Mouse (Mus musculus) CD4-positive helper T cell, adult 2 months (primary cell): ENCODE measurements at regions not wholly inside any gene's neighbourhood (a gene's known extent, or its start where the extent isn't known, plus 50 kb on each side); places are given as distances from the start of the nearest gene placed in this dataset.

Source experiments
- DNase-seq: peaks from one replicate; pipeline ENCODE4 v3.0.0-alpha.2; 2012; ENCODE audit warnings: low read depth, missing footprints, low spot score

DNA sequence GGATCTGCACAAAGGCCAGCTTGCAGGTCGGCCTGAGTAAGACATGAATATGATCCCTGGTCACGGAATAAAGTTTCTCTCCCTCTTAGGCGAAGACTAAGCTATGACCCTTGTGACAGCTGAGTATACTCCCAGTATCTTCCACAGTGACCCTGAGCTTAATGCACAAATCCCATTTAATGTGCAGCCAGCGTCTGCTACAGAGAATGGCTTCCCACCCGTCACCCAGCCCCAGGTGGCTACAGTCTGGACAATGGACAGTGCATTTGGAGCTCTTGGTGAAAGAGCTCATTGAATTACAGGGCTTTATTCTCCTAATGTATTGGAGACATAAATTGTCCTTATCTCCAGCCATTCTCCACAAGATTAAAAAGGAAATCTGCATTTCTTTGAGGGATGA, 454.3 kb upstream of the Fam19a5 start:
- no peak for DNase-seq

DNA sequence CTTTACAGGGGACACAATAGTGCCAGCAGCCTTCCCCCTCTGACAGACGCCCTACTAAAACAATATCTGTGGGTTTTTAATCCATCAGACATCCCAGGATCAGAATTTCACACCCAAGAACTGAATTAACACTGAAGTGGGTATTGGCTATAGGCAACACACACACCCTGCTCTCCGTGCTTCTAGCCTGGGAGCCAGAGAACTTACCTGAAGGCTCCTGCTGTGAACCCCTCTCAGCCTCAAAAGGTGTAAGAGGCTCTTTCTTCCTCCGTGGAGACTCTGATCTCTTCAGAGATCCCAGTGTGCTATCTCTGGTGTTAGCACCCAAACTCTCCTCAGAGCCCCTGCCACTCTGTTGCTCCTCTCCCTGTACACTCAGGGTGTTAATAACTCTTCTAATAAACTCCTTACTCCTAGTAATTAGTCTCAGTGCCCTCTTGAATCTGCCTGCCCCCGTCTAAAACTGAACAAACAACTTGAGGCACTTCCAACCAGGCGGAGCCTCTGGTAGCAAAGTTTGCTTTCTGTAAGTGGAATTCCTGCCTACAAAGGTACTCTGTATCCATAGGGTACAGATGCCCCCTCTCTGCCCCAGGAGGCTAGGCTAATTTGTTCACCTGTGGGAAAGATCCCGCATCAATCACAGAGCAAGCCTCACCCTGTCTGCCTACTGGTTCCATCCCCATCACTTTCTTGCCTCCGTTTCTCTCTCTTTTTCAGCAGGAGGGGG, 452.9 kb upstream of the Fam19a5 start:
- DNase-seq, result no peak

DNA sequence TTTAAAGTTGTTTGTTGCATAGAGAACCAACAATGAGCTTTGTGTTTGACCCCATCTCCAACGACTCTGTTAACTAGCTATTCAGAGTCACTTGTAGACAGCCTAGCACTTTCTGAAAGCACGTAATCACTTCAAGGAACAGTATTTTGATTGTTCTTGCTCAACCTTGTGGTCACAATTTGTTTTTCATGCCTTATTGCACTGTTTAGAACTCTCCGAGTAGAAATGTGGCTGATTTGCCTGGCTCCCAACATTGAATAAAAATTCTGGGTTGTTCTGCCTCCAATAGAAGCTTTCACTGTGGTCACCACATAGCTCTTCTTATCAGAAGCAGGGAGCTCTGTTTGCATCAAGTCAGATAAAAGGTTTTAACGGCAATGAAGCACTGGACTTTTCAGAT, 446.9 kb upstream of the Fam19a5 start:
- DNase-seq, result no peak

DNA sequence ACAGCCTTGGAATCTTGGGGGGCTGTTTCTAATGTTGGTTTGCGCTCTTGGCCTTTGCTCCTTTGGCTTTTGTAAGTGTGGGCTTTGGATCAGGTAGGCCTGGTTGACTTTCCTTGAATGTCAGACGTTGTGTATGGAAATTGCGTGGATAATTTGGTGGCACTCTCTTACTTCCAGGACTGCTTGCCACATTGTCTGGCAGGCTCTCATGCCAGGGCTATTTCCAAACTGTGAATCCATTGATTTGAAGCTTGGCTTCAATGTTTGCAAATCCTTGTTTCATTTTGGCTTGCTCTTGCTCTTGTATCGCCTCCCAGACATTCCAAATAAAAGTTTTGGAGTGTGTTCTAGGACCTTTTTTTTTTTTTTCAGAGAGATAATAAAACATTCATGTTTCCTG, 443.0 kb upstream of the Fam19a5 start:
- DNase-seq, result no peak

DNA sequence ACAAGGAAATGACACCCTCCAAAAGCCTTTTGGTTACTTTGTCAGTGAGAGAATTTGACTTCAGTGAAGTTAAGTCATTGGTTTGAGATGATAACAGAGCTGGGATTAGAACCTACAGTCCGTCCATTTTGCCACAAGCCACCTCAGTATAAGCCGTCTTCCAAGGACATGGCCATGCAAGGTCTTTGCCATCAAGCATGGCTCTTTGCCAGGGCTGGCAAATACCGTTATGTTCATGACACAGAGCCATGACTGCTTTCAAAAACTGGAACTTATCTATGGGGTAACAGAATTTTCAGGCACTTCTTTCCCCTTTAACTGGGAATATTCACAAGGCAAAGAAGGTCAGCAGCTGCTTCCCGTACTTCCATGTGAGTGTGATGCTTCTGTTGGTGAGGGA, 441.9 kb upstream of the Fam19a5 start:
- no peak for DNase-seq

DNA sequence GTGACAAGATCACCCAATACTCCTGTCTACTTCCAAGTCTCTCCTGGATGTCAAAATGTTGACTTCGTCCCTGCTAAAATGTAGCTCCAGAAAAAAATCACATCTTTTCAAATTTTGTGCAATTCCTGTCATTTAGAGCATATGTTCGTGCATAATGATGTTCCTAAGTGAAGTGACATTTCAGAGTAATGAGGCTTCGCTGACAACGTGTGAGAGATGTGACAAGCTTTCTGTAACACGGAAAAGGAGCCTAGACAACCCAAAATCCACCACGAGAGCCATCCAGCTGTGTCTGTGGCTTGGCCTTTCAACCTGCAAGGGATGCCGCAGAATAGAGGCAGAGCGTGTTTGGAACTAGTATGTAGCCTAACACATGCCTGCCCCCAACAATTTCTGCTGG, 438.1 kb upstream of the Fam19a5 start:
- no peak for DNase-seq

DNA sequence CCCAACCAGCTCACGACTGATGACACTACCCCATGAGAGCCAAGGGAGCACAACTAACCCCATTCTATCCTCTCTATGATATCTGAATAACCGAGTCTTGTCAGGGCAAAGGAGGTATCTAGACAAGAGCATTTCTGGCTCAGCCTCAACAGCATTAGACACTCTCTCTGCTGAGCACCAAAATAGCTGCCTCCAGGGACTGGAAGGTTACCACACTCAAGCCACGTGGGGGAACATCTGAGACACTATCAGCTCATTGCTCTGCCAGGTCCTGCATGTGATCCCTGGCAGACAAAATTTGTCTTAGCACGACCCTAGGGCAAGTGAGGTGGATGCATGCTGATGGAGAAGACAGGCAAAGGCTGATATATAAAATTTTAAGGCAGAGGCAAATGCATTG, 436.4 kb upstream of the Fam19a5 start:
- DNase-seq, result no peak

DNA sequence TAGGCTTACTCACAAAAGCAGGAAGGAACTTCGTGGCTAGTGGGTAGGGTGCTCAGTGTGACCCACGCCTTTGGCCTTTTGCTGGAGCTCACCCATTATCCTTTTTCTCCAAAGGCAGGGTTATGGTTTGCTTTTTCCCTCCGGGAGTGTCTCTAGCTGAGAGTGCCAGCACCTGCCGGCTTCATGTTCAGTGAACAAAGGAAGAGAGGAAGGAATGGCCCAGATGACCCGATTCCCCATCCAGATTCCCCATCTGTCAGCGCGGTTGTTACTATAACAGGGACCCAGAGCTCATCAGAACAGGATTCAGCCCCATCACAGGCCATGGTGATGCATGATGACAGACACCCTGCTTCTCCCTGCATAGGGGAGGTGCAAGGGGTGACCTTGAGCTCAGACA, 435.7 kb upstream of the Fam19a5 start:
- DNase-seq, result no peak

DNA sequence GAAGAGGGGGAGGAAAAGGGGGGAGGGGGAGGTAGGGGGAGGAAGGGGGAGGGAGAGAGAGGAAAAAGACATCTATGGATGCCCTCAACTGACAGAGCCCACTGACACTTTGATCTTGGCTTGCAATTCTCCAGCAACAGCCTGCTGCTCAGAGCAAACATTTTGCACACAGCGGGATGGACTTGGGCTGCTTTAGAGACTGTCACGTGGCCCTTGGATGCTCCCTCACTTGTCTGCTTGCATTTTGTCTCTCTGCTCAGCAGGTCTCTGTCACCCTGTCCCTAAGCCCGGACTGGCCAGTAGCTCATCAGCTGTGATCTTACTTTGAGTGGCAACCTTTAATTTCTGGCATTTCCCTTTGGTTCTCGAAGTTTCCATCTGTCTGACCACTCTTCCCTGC, 421.4 kb upstream of the Fam19a5 start:
- DNase-seq, result no peak

DNA sequence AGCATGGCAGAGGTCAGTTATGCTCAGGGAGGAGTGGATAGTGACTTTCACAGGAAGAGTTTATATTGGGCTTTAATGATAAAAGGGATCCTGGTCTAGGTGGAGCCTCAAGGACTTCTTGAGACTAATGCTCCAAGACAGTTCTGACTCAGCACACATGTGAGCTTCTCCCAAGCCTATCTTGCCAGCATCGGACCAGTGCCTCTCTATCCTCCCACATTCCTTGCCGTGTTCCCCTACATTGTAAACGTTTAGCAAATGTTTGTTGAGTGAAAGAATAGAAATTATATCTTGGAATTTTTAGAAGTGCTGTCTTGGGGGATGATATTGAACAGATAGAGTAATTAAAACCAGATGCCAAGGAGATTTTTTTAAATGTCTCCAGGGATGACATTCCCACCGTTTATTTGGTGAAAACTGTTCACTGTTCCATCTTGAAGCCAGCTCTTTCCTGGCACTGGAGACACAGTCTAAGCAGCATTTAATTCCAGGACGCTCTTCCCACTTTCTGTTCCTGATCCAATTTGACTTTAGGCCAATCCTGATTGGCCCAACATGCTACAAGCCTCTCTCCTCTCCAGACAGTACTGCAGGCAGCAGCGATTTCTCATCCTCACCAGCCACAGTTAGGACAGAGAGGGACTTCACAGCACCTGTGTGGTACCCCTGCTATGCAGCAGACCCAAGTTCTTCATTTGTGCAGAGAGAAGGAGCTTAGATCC, 418.5 kb upstream of the Fam19a5 start:
- no peak for DNase-seq

DNA sequence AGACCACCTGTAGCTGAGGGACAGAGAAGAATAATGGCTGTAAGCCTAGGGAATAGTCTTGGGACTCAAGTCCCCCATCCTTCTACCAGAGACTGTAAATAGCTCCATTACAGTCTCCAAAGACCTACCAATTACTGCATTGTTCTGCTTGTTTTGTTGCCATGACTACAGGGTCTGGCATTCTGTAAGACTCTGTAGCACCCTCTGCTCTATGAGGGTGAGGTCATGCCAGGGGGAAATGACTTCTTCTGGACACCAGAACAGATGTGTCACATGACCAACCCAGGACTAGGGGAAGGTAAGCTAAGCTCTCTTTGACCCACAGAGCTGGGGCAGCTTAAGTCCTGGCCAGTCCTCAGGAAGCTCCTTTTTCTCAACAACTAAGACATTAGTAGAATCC, 405.2 kb upstream of the Fam19a5 start:
- DNase-seq, result no peak

DNA sequence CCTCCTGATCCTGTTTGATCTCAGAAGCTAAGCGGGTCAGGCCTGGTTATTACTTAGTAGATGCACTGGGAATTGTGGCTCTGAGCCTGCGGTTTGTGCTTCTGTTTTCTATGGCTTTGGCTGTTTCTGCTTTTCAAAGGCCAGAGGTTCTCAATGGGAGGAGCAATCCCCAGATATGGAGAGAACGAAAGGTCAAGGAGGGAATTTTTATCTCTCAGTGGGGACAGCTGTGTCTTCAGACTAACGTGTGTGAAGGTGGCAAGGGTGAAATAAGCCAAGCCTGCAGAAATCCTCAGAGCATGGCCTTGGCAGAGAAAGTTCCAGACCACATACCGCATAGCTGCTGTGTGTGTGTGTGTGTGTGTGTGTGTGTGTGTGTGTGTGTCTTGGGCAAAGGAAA, 375.0 kb upstream of the Fam19a5 start:
- DNase-seq, result no peak

DNA sequence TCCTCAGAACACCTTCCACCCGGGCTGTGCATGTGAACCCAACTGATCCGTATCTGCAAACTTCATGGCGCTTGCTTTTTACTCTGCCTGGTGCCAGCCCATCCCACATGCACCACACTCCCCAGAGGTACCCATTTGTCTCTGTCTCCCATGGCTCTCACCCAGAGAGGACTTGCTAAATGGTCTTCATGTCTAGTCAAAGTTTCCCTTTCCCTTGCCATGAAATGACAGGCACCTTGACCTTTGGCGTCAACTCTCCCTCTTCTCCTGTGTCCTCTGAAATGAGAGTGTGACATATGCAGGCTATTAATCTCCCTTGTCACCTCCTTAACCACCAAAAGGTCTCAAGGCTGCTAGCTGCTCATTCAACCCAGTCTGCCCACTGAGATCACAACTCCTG, 373.2 kb upstream of the Fam19a5 start:
- DNase-seq, result no peak

DNA sequence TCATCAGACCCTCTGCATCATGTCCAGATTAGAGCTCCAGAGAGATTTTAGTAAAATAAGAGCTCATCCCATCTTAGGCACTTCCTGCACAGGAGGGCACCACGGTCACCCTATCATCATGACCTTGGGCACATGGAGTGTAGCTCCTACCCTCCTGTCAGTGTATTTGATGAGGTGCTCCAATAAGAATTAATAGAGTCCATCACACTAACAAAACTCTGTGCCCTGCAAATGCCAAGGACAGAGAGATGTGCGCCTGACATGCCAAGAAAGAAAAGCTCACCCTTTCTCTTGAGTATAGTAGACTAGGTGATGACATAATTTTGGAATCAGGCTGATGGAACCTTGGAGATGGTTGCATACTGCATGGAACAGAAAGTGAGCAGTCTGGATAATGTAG, 371.0 kb upstream of the Fam19a5 start:
- no peak for DNase-seq

DNA sequence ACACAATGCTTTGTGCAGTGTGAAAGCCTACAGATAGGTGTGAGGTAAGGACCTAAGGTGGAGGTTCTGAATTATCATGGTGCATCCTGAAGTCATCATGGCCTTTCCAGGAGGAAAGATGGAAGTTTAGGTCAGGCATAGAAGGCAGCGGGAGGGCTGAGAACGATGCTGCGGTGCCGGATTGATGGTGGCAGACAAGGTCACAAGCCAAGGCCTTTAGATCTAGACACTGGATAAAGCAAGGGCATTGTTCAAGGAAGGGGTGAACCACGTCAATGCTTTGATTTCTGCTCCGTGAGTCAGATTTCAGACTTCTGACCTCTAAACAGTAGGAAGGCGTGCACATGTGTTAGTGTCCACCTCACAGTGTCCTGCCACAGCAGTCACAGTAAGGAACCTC, 365.5 kb upstream of the Fam19a5 start:
- no peak for DNase-seq

DNA sequence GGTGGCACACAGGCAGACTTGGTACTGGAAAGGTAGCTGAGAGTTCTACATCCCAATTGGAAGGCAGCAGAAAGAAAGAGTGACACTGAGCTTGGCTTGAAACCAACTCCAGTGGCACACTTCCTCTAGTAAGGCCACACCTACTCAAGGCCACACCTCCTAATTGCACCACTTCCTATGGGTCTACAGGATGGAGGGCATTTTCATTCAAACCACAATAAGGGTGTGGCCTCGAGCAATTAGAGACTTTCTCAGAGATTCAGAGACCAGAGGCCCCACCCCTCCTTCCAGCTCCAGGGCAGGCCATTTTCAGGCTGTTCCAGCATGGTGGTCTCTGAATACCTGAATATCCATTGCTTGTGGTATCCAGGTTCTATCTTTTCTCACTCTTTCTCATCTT, 363.3 kb upstream of the Fam19a5 start:
- no peak for DNase-seq

DNA sequence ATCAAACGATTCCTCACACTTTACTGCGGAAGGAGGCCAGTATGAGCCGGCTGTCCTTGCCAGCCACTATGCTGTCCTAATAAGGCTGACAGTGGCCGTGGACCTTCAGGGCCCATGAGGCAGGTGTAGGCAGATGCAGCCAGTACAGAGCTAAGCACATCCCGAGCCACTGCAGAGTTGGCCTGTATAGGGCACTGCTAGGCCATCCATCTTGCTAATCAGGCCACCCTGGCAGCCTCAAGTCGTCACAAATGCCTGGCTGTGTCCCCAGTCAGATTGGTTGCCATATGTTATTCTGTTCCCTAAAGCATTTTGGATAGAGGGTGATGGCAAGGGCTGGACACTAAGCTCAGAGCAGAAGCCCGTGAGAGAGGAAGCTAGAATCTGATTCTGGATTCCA, 359.9 kb upstream of the Fam19a5 start:
- no peak for DNase-seq

DNA sequence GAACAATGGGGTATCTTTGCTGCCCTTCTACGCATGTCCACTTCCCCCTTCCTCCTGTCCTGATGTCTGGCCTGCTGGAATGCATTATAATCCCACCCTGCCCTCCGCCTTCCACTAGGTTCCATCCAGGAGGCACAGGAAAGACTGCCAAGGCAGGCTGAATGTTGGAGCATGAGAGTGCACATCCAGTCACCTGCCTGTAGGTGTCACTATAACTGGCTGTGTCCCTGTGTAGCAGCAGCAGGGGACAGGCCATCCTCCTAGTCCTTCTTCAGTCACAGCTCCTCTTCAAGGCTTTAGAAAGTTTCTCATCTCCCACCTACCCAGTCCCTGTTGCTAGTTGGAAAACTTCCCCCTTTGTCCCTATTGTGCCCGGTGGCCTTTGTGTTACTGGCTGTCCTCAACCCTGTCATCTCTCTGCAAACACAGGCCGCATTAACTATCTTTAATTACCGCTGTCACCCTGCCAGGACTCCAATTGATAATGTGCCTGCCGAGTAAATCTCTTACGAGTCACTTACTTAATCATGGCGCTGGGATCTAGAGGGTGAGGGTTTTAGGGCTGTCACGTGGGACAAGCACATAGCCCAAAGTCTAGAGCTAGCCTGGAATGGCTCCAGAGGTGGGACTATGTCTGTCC, 355.2 kb upstream of the Fam19a5 start:
- DNase-seq, result no peak

DNA sequence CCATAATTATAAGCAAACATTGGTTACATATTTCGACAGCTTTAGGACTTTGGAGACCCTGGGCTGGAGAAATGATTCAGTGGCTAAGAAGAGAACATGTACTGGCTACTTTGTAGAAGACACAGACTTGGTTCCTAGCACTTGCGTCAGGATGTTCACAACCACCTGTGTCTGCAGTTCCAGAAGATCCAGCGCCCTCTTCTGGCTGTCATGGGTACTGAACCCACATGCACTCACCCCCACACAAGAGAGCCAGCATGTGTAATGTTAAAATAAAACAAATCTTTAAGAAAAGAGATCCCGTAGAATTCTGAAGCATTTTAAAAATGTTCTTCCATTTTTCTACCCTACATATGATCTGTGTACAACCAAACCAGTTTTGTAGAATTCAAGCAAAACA, 352.2 kb upstream of the Fam19a5 start:
- DNase-seq, result no peak

DNA sequence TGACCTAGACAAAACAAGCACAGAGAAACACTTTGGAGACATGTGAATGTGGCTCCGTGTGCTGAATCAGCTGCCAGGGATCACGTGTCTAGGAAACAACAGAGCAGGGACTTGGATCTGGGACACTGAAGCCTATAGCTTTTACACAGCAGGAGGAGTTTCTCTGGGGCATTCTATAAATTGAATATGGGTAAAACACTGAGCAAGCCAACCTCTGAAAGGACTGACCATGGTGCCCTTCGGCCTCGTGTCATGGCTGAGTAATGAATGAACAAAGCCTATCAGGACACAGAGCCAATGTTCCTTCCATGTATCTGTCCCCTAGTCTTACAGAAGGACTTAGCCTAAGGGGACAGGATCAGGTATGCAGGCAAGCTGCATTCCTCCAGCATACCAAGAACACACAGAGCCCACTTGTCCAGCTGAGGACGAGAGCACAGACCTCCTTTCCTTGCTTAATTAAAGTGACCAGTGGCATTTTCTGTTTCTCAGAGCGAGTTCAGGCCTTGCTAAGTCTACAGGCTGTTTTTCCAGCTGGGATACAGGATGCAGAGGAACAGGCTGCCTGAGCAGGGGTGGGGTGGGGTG, 347.7 kb upstream of the Fam19a5 start:
- no peak for DNase-seq

DNA sequence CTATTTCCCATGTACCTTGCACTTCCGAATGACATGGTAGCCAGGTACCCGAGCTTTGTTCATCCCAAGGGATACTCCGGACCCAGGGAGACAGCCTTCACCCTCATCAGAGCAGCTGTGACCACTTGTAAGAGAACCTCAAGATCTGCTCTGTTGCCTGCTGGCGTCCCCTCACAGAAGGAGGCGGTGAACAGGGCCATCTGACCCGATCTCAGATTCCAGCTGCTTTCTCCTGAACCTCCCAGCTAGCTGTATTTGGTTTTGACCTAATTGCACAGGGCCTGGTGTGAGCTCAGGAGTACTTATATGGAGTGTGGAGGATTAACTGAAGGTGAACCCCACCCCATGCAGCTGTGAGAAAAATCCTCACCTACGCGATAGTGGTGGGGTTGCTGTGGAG, 344.5 kb upstream of the Fam19a5 start:
- no peak for DNase-seq

DNA sequence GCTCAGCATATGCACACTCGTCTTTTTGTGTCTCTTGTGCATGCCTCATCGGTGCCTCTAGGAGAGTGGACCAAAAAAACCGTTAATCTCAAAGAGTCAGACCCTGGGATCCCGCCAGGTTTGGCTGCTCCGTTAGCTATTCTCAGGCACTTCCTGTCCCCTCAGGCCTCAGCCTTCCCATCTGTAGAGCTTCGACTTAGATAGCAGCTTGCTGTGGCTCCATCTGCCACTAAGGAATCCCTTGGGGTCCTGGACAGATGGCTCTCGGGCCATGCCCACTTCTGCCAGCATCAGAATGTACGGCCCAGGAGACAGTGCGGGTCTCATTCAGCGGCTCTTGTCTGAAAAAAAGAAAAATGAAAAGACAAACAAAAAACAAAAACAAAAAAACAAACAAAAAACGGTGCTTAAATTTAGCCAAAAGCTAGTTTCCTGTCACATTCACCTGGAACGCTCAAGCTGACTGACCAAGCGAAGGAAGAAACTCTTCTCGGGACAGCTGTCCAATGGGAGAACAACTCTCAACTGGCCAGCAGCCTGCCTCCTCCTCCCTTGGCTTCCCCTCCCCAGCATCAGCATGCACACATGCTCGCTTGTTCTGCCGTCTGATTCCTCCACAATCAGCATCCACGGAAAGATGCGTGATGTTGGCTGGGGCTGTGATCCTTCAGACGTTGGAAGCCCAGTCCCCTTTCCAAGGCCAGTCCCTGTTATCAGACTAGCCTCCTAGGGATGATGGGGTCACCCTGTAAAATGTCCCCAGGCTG, 343.6 kb upstream of the Fam19a5 start:
- no peak for DNase-seq
